Mouse (Mus musculus): Measurements from ENCODE around the gene Fam198b.

DNA sequence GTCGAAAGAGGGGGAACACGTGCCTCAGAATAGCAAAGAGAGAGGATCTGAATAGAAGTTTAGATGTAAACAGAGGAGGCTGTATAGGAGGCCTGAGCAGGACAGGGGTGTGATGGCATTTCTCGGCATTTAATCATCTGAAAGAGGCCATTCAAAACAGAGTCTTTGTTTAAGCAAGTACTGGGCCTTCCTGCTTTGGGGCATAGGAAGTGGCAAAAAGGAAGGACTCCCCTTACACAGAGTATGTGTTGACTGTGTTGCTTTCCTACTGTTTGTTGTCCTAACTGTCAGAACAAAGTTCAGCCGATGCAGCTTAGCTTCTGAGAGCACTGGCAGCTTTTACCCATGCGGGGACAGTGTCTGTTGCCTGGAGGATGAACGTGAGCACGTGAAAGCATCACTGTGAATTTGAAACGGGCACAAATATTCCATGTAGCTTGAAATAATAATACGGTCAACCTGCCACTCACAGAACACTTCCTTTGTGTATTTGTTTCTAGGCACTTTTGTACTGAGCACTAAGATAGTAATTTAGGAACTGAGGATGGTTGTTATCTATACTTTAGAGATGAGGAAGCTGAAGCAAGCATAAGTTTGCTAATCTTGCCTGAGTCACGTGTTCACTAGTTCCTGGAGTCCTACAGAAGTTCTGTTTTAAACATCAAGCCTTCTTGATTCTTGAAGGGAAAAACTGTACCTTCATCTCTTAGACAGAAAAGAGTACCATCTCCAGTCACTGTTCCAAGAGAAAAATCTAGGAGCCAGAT is 26.2 kb downstream of the Fam198b start:
- TF ChIP-seq CTCF (IDR thresholded peaks at IDR 0.05; ENCODE audit: low read depth, low read length): no peak
- no peak for TF ChIP-seq POLR2A (IDR thresholded peaks at IDR 0.05; ENCODE audit: extremely low read depth, insufficient read depth, low read length)
